Mouse (Mus musculus): Measurements from ENCODE around the gene Srrm3. TPM values are rescaled to one million over a fixed set of nuclear protein-coding genes. Genes with fewer than 3 reads are reported as not detected.

The Srrm3 gene
- polyA plus RNA-seq, 1 experiment from 2014 or later = 49.3 TPM

- H3K36me3 ChIP-seq (replicated peaks; ENCODE audit: control insufficient read depth, insufficient read depth) = no peaks in the 10 kb centered on the region
- ATAC-seq (ENCODE audit: low FRiP score) (peak; percentile 81), DNase-seq (ENCODE audit: low spot score) (peak; percentile 79)
- 1% methylated on average over 47 of the region's 47 CpGs for whole genome bisulfite sequencing
- H3K9ac ChIP-seq = peak overlapping the region; percentile 49
- no peaks in the 10 kb centered on the region for H3K9me3 ChIP-seq (ENCODE audit: control insufficient read depth, low read length)
- peak overlapping the region; percentile 61 for H3K4me2 ChIP-seq (replicated peaks)
- H3K27me3 ChIP-seq (ENCODE audit: control insufficient read depth, insufficient read depth, low read length) = no peaks in the 10 kb centered on the region
- peaks cover 13% of the 10 kb centered on the region for H3K4me1 ChIP-seq (replicated peaks; ENCODE audit: control insufficient read depth, insufficient read depth, low read length)
- H3K27ac ChIP-seq = peak overlapping the region; percentile 49
- peak overlapping the region; percentile 38 for H3K4me3 ChIP-seq (replicated peaks; ENCODE audit: low read length)
These were observed 28.2 kb downstream of the Srrm3 start for GRCm38 (mm10) chr5:135834769-135835491.

DNA sequence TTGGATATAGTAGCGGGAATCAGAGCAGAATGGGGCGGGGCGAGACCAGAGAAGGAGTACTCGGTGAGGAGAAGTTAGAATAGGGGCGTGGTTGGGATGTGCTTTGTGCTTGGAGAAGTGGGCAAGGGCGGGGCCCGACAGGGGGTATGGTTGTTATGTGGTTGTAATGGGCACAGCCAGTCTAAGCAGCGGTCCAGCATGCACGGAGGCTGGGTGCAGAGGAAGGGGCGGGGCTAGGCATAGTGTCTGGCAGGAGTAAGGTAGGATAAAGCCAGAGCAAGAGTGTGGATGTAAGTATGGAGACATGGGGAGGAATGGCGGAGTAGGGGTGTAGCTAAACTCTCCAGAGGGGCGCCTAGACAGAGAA lies 28.8 kb downstream of the Srrm3 start:
- H3K4me1 ChIP-seq (replicated peaks; ENCODE audit: control insufficient read depth, insufficient read depth, low read length) = peaks cover 13% of the 10 kb centered on the region
- peaks cover 4% of the 10 kb centered on the region; the same call in 1 of the 2 replicates for H3K36me3 ChIP-seq (replicated peaks; ENCODE audit: control insufficient read depth, insufficient read depth)
- WGBS = 5% methylated on average over 12 of the region's 12 CpGs
- peak overlapping the region; percentile 61 for H3K4me2 ChIP-seq (replicated peaks)
- no peak for DNase-seq (ENCODE audit: low spot score)
- H3K9me3 ChIP-seq (ENCODE audit: control insufficient read depth, low read length) = no peaks in the 10 kb centered on the region
- no peaks in the 10 kb centered on the region for H3K27me3 ChIP-seq (ENCODE audit: control insufficient read depth, insufficient read depth, low read length)
- H3K9ac ChIP-seq = no peak overlapping the region; the same call in 1 of the 2 replicates
- peak overlapping the region; percentile 38 for H3K4me3 ChIP-seq (replicated peaks; ENCODE audit: low read length)
- peak; percentile 69 for ATAC-seq (ENCODE audit: low FRiP score)
- H3K27ac ChIP-seq = no peak overlapping the region; the same call in 1 of the 2 replicates

DNA sequence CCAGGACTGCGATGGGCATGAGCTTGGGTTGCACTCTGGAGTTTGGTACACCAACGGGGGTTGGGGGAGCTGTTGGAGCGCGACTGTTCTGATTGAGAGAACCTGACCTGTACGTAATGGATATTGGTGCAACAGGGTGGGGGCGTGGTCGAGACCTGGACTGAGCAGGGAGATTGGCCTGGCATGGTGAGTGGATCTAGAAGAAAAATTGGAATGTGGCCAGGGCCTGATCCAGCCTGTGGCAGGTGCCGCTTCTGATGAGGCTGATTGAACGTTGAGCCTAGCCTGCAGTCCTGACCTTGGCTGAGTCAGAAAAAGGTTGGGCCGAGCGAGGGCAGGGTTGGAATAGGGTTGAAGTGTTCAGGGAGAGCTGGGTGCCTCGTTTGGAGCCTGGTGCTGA lies 29.3 kb downstream of the Srrm3 start:
- peak overlapping the region; percentile 61 for H3K4me2 ChIP-seq (replicated peaks)
- no peak overlapping the region for H3K9ac ChIP-seq
- no peak for ATAC-seq (ENCODE audit: low FRiP score)
- H3K36me3 ChIP-seq (replicated peaks; ENCODE audit: control insufficient read depth, insufficient read depth) = peaks cover 9% of the 10 kb centered on the region; the same call in 1 of the 2 replicates
- peaks cover 13% of the 10 kb centered on the region for H3K4me1 ChIP-seq (replicated peaks; ENCODE audit: control insufficient read depth, insufficient read depth, low read length)
- H3K9me3 ChIP-seq (ENCODE audit: control insufficient read depth, low read length) = no peaks in the 10 kb centered on the region
- no peak overlapping the region; the same call in 1 of the 2 replicates for H3K27ac ChIP-seq
- WGBS = 22% methylated on average over 12 of the region's 12 CpGs
- DNase-seq (ENCODE audit: low spot score) = no peak
- no peaks in the 10 kb centered on the region for H3K27me3 ChIP-seq (ENCODE audit: control insufficient read depth, insufficient read depth, low read length)
- peak overlapping the region; percentile 38; the same call in 1 of the 2 replicates for H3K4me3 ChIP-seq (replicated peaks; ENCODE audit: low read length)

- WGBS = 83% methylated on average over 6 of the region's 6 CpGs
- Histone ChIP-seq H3K4me3 (replicated peaks; ENCODE audit: low read length) (no peak overlapping the region), H3K4me2 (replicated peaks) (no peak overlapping the region), H3K9ac (no peak overlapping the region), H3K27me3 (ENCODE audit: control insufficient read depth, insufficient read depth, low read length) (no peaks in the 10 kb centered on the region), H3K4me1 (replicated peaks; ENCODE audit: control insufficient read depth, insufficient read depth, low read length) (no peaks in the 10 kb centered on the region), H3K27ac (no peak overlapping the region), H3K9me3 (ENCODE audit: control insufficient read depth, low read length) (no peaks in the 10 kb centered on the region), H3K36me3 (replicated peaks; ENCODE audit: control insufficient read depth, insufficient read depth) (peaks cover 29% of the 10 kb centered on the region)
- DNase-seq (ENCODE audit: low spot score) (no peak), ATAC-seq (ENCODE audit: low FRiP score) (no peak)
These were observed 35.0 kb downstream of the Srrm3 start for GRCm38 (mm10) chr5:135841651-135842050.

GRCm38 (mm10) chr5:135843418-135843817 lies 36.7 kb downstream of the Srrm3 start:
- no peak for ATAC-seq (ENCODE audit: low FRiP score)
- Histone ChIP-seq H3K4me1 (replicated peaks; ENCODE audit: control insufficient read depth, insufficient read depth, low read length) (no peaks in the 10 kb centered on the region), H3K9me3 (ENCODE audit: control insufficient read depth, low read length) (no peaks in the 10 kb centered on the region), H3K4me2 (replicated peaks) (no peak overlapping the region), H3K9ac (no peak overlapping the region), H3K4me3 (replicated peaks; ENCODE audit: low read length) (no peak overlapping the region), H3K36me3 (replicated peaks; ENCODE audit: control insufficient read depth, insufficient read depth) (peaks cover 40% of the 10 kb centered on the region), H3K27ac (no peak overlapping the region), H3K27me3 (ENCODE audit: control insufficient read depth, insufficient read depth, low read length) (no peaks in the 10 kb centered on the region)
- WGBS = 31% methylated on average over 5 of the region's 5 CpGs
- DNase-seq (ENCODE audit: low spot score) = no peak

DNA sequence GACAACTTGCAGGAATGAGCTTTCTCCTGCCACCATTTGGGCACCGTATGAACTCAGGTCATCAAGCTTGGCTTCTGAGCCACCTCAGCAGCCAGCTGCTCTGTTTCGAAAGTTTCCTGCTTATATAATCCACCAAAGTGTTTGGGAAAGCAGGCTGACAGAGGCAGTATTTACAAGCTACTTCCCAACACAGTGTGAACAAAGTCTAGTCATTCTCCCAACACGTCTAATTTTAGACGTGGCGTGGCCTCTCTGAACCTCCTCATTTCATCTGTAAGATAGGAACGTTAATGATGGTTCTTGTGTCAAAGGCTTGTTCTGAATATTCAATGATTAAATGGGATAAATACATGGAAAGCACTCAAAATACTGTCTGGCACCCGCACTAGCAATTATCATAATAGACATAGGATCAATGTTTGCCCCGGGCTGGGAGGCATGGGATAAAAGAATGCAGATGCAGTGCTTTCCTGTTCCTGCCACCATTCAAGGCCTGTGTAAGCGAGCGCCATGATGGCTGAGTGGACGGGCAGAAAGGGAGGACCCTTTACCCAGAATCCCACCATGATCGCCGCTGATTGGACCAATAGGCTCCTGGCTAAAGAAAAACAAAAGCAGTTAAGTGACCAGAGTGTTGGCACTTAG lies 39.1 kb downstream of the Srrm3 start:
- no peak for DNase-seq (ENCODE audit: low spot score)
- ATAC-seq (ENCODE audit: low FRiP score) = no peak
- 81% methylated on average over 13 of the region's 13 CpGs for WGBS
- H3K4me1 ChIP-seq (replicated peaks; ENCODE audit: control insufficient read depth, insufficient read depth, low read length) = peaks cover 13% of the 10 kb centered on the region; the same call in 1 of the 2 replicates
- H3K36me3 ChIP-seq (replicated peaks; ENCODE audit: control insufficient read depth, insufficient read depth) = peaks cover 33% of the 10 kb centered on the region
- no peak overlapping the region for H3K4me2 ChIP-seq (replicated peaks)
- no peak overlapping the region for H3K9ac ChIP-seq
- H3K9me3 ChIP-seq (ENCODE audit: control insufficient read depth, low read length) = no peaks in the 10 kb centered on the region
- H3K27ac ChIP-seq = no peak overlapping the region
- no peaks in the 10 kb centered on the region for H3K27me3 ChIP-seq (ENCODE audit: control insufficient read depth, insufficient read depth, low read length)
- H3K4me3 ChIP-seq (replicated peaks; ENCODE audit: low read length) = no peak overlapping the region

GRCm38 (mm10) chr5:135847460-135847859 lies 40.8 kb downstream of the Srrm3 start:
- WGBS = 77% methylated on average over 4 of the region's 4 CpGs
- no peak overlapping the region for H3K27ac ChIP-seq
- H3K36me3 ChIP-seq (replicated peaks; ENCODE audit: control insufficient read depth, insufficient read depth) = peaks cover 19% of the 10 kb centered on the region

GRCm38 (mm10) chr5:135847881-135848280 lies 41.2 kb downstream of the Srrm3 start:
- peaks cover 31% of the 10 kb centered on the region for H3K4me1 ChIP-seq (replicated peaks; ENCODE audit: control insufficient read depth, insufficient read depth, low read length)
- DNase-seq (ENCODE audit: low spot score) = no peak
- H3K9me3 ChIP-seq (ENCODE audit: control insufficient read depth, low read length) = no peaks in the 10 kb centered on the region
- ATAC-seq (ENCODE audit: low FRiP score) = no peak
- H3K9ac ChIP-seq = no peak overlapping the region
- H3K4me3 ChIP-seq (replicated peaks; ENCODE audit: low read length) = no peak overlapping the region
- H3K27me3 ChIP-seq (ENCODE audit: control insufficient read depth, insufficient read depth, low read length) = 0 out of 2 replicates have a peak, but pooled peaks cover 3% of the 10 kb centered on the region
- H3K4me2 ChIP-seq (replicated peaks) = no peak overlapping the region
- H3K36me3 ChIP-seq (replicated peaks; ENCODE audit: control insufficient read depth, insufficient read depth) = peaks cover 19% of the 10 kb centered on the region
- H3K27ac ChIP-seq = 0 out of 2 replicates have a peak overlapping the region, but pooled peaks have one; percentile 38
- 86% methylated on average over 3 of the region's 3 CpGs for WGBS

More at GRCm38 (mm10) chr5:135847460-135847859, 40.8 kb downstream of the Srrm3 start:
- no peak for DNase-seq (ENCODE audit: low spot score)
- peaks cover 29% of the 10 kb centered on the region for H3K4me1 ChIP-seq (replicated peaks; ENCODE audit: control insufficient read depth, insufficient read depth, low read length)
- no peak overlapping the region for H3K9ac ChIP-seq
- no peak overlapping the region for H3K4me3 ChIP-seq (replicated peaks; ENCODE audit: low read length)
- 0 out of 2 replicates have a peak, but pooled peaks cover under 1% of the 10 kb centered on the region for H3K27me3 ChIP-seq (ENCODE audit: control insufficient read depth, insufficient read depth, low read length)
- no peaks in the 10 kb centered on the region for H3K9me3 ChIP-seq (ENCODE audit: control insufficient read depth, low read length)
- no peak for ATAC-seq (ENCODE audit: low FRiP score)
- H3K4me2 ChIP-seq (replicated peaks) = no peak overlapping the region

DNA sequence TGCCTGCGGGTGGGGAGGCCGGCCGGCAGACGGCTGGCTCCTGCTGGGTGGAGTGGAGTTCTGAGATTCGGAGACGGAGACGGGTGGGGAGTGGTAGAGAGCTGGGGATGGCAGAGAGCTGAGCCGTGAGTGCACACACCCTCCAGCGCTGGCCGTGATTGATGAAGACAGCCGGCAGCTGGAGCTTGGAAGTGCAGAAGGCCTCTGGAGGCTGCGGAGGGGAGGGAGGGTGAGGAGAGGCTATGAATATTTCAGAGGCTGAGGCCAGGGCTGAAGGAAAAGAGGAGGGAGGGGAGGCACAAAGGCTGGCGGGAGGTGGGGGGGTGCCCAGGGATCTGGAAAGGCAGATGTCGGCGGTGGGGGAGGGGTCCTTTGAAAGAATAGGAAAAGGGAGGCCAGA lies 44.3 kb downstream of the Srrm3 start:
- H3K9ac ChIP-seq = peak overlapping the region; percentile 18
- peaks cover 31% of the 10 kb centered on the region for H3K4me1 ChIP-seq (replicated peaks; ENCODE audit: control insufficient read depth, insufficient read depth, low read length)
- peaks cover 11% of the 10 kb centered on the region for H3K27me3 ChIP-seq (ENCODE audit: control insufficient read depth, insufficient read depth, low read length)
- no peak overlapping the region for H3K4me3 ChIP-seq (replicated peaks; ENCODE audit: low read length)
- H3K4me2 ChIP-seq (replicated peaks) = peak overlapping the region; percentile 23
- DNase-seq (ENCODE audit: low spot score) (peak; percentile 85), ATAC-seq (ENCODE audit: low FRiP score) (peak; percentile 93)
- 0% methylated on average over 15 of the region's 15 CpGs for WGBS
- H3K36me3 ChIP-seq (replicated peaks; ENCODE audit: control insufficient read depth, insufficient read depth) = peaks cover 27% of the 10 kb centered on the region; the same call in 1 of the 2 replicates
- H3K9me3 ChIP-seq (ENCODE audit: control insufficient read depth, low read length) = no peaks in the 10 kb centered on the region
- H3K27ac ChIP-seq = peak overlapping the region; percentile 96

All from hindbrain, embryonic 14.5 days (tissue).